Mouse (Mus musculus): Measurements from ENCODE around the gene Acaca.

DNA sequence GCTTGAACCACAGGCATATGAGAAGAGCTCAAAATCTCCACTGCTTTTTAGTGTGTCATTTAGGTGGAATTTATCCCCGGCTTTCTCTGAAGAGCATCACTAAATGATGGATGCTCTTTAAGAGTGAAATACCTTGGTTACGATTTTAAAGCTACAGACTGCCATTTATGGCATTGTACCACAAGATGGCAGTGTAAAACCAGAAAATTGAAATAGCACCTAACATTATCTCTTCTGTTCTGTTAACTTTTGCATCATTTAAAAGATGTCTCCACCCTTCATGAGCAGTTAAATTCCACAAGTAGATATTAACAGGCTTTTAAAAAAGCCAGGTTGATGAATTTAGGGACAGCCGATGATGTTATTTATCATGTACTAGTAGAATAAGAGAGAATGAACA, 135.0 kb downstream of the Acaca start:
- TF ChIP-seq POLR2A (IDR thresholded peaks at IDR 0.05; ENCODE audit: low read depth, low read length) = no peak
- TF ChIP-seq CTCF (IDR thresholded peaks at IDR 0.05; ENCODE audit: borderline replicate concordance, insufficient read depth, low read length) = no peak

Data from embryonic fibroblast, embryonic 13.5 days (primary cell).